In genomic region chr9:108347540-108348289, GRCm38 (mm10) we compare ENCODE assay signal across 8 mouse cellular contexts. TPM values are rescaled to one million over a fixed set of nuclear protein-coding genes. Genes with fewer than 3 reads are reported as not detected.
DNase-seq lines count a peak whose midpoint lies in the region; ATAC-seq and TF ChIP-seq lines count a peak whose summit lies in the region.

Usp4 (plus strand) TSS chr9:108347853.

- H3K9me3 ChIP-seq in CH12.LX (replicated peaks; ENCODE audit: low read length): peaks cover 7% of the 10 kb centered on the region
- no peaks in the 10 kb centered on the region for H3K9me3 ChIP-seq in forebrain, embryonic 11.5 days (ENCODE audit: control insufficient read depth, low read length)
- H3K9me3 ChIP-seq in heart, embryonic 15.5 days (replicated peaks): no peaks in the 10 kb centered on the region
- no peaks in the 10 kb centered on the region for H3K9me3 ChIP-seq in liver, embryonic 13.5 days (replicated peaks)
- no peaks in the 10 kb centered on the region for H3K9me3 ChIP-seq in stomach, embryonic 14.5 days (ENCODE audit: control insufficient read depth, low read depth, low read length)

- TF ChIP-seq CTCF in CH12.LX (conservative IDR thresholded peaks at IDR 0.05 in 1 of 2, IDR thresholded peaks at IDR 0.05 in 1 of 2; ENCODE audit: low read depth in 2 of 2, low read length in 2 of 2): no peak

- H3K27me3 ChIP-seq in CH12.LX (replicated peaks): no peaks in the 10 kb centered on the region
- H3K27me3 ChIP-seq in forebrain, embryonic 11.5 days (ENCODE audit: control insufficient read depth, insufficient read depth, low read length): no peaks in the 10 kb centered on the region
- H3K27me3 ChIP-seq in heart, embryonic 15.5 days: no peaks in the 10 kb centered on the region
- H3K27me3 ChIP-seq in liver, embryonic 13.5 days: no peaks in the 10 kb centered on the region
- H3K27me3 ChIP-seq in stomach, embryonic 14.5 days (ENCODE audit: control insufficient read depth, insufficient read depth, low read length): no peaks in the 10 kb centered on the region

- peaks cover 24% of the 10 kb centered on the region for H3K79me2 ChIP-seq in CH12.LX (replicated peaks; ENCODE audit: control insufficient read depth, extremely low read depth, insufficient read depth, poor library complexity, severe bottlenecking)

- TF ChIP-seq POLR2A in CH12.LX (IDR thresholded peaks at IDR 0.05; ENCODE audit: low read depth, low read length): peak; percentile 91

- H3K4me3 ChIP-seq in CH12.LX (replicated peaks in 1 of 3; ENCODE audit: low read depth in 2 of 3, low read length in 2 of 3, poor library complexity in 1 of 3): peak within 1 kb of the TSS; percentile 87 to 97 (median 92)
- H3K4me3 ChIP-seq in forebrain, embryonic 11.5 days (ENCODE audit: low read depth, low read length): peak within 1 kb of the TSS; percentile 60
- peak within 1 kb of the TSS; percentile 84 for H3K4me3 ChIP-seq in heart, embryonic 15.5 days
- H3K4me3 ChIP-seq in liver, embryonic 13.5 days (replicated peaks): peak within 1 kb of the TSS; percentile 90
- H3K4me3 ChIP-seq in stomach, embryonic 14.5 days (ENCODE audit: low read depth, low read length): peak within 1 kb of the TSS; percentile 68

- no peak for TF ChIP-seq EP300 in CH12.LX (IDR thresholded peaks at IDR 0.05; ENCODE audit: low read length)

- in situ Hi-C loops in CH12.LX (cut with MboI; ENCODE audit: low pct_ligation_motif_present, low pct_unique_long_range_greater_than_20kb, low sequenced_read_pairs): no loop called here

- dilution Hi-C loops in CH12.LX (cut with MboI; ENCODE audit: extremely low pct_ligation_motif_present, extremely low pct_unique_long_range_greater_than_20kb, low sequenced_read_pairs): no loop called here

- DNase-seq in CH12.LX (ENCODE audit: extremely low read depth): peak; percentile 75
- peak; percentile 70 for DNase-seq in c-Kit-positive CD71-positive TER-119-negative erythroid progenitor cells, embryonic 14.5 days (ENCODE audit: low read depth)
- DNase-seq in forebrain, embryonic 11.5 days (ENCODE audit: low spot score): peak; percentile 96
- peak; percentile 95 to 96 for DNase-seq in kidney, postnatal 25 days
- DNase-seq in liver, embryonic 13.5 days: peak; percentile 80
- peak; percentile 86 for DNase-seq in natural killer cell, adult 2 months (ENCODE audit: low spot score in 2 of 2)

- peaks cover 18 to 37% of the 10 kb centered on the region in 2 experiments for H3K36me3 ChIP-seq in CH12.LX (replicated peaks in 1 of 2; ENCODE audit: control insufficient read depth in 1 of 2, insufficient read depth in 1 of 2, low read length in 1 of 2)
- H3K36me3 ChIP-seq in forebrain, embryonic 11.5 days (ENCODE audit: control insufficient read depth, insufficient read depth, low read length): peaks cover 10% of the 10 kb centered on the region
- H3K36me3 ChIP-seq in heart, embryonic 15.5 days: peaks cover 20% of the 10 kb centered on the region
- H3K36me3 ChIP-seq in liver, embryonic 13.5 days: peaks cover 29% of the 10 kb centered on the region
- peaks cover 19% of the 10 kb centered on the region for H3K36me3 ChIP-seq in stomach, embryonic 14.5 days (ENCODE audit: control insufficient read depth, insufficient read depth, low read length)

- ATAC-seq in forebrain, embryonic 11.5 days (replicated peaks; ENCODE audit: low FRiP score): peak; percentile 95
- ATAC-seq in heart, embryonic 15.5 days (replicated peaks; ENCODE audit: insufficient number of reproducible peaks, insufficient read depth, low FRiP score, low read depth): peak; percentile 93
- peak; percentile 88 for ATAC-seq in liver, embryonic 13.5 days (ENCODE audit: low read depth)
- ATAC-seq in stomach, embryonic 14.5 days (ENCODE audit: insufficient number of reproducible peaks, insufficient read depth, low FRiP score, low read depth): peak; percentile 96

- H3K4me2 ChIP-seq in CH12.LX (ENCODE audit: insufficient read depth, low read depth, poor library complexity, severe bottlenecking): peak within 1 kb of the TSS; percentile 79
- peak within 1 kb of the TSS; percentile 77 for H3K4me2 ChIP-seq in forebrain, embryonic 11.5 days (ENCODE audit: low read depth, low read length, severe bottlenecking)
- peak within 1 kb of the TSS; percentile 70 for H3K4me2 ChIP-seq in heart, embryonic 15.5 days
- peak within 1 kb of the TSS; percentile 85 for H3K4me2 ChIP-seq in liver, embryonic 13.5 days
- peak within 1 kb of the TSS; percentile 65 for H3K4me2 ChIP-seq in stomach, embryonic 14.5 days (replicated peaks; ENCODE audit: low read depth, low read length)

- peak within 1 kb of the TSS; percentile 89 for H3K9ac ChIP-seq in CH12.LX (ENCODE audit: insufficient read depth, low read depth)
- peak within 1 kb of the TSS; percentile 90 for H3K9ac ChIP-seq in forebrain, embryonic 11.5 days (ENCODE audit: low read length)
- peak within 1 kb of the TSS; percentile 94 for H3K9ac ChIP-seq in heart, embryonic 15.5 days
- peak within 1 kb of the TSS; percentile 91 for H3K9ac ChIP-seq in liver, embryonic 13.5 days
- peak within 1 kb of the TSS; percentile 81 for H3K9ac ChIP-seq in stomach, embryonic 14.5 days (replicated peaks; ENCODE audit: low read depth, low read length)

- no peak for TF ChIP-seq RAD21 in CH12.LX (IDR thresholded peaks at IDR 0.05; ENCODE audit: low read depth, low read length)

- peak within 1 kb of the TSS; percentile 83 for H3K27ac ChIP-seq in CH12.LX (ENCODE audit: insufficient read depth, low read depth)
- peak within 1 kb of the TSS; percentile 94 for H3K27ac ChIP-seq in forebrain, embryonic 11.5 days (ENCODE audit: low read depth, low read length)
- peak within 1 kb of the TSS; percentile 97 for H3K27ac ChIP-seq in heart, embryonic 15.5 days
- peak within 1 kb of the TSS; percentile 99 for H3K27ac ChIP-seq in liver, embryonic 13.5 days
- H3K27ac ChIP-seq in stomach, embryonic 14.5 days (ENCODE audit: low read length): peak within 1 kb of the TSS; percentile 95

- WGBS in forebrain, embryonic 11.5 days: under 1% methylated on average over 74 of the region's 75 CpGs
- WGBS in heart, embryonic 15.5 days: under 1% methylated on average over 75 of the region's 75 CpGs
- whole genome bisulfite sequencing in liver, embryonic 13.5 days (ENCODE audit: insufficient replicate concordance): under 1% methylated on average over 75 of the region's 75 CpGs
- WGBS in stomach, embryonic 14.5 days: under 1% methylated on average over 74 of the region's 75 CpGs

- H3K4me1 ChIP-seq in CH12.LX (ENCODE audit: control insufficient read depth in 1 of 2, insufficient read depth in 2 of 2): peaks cover 3 to 24% of the 10 kb centered on the region in 2 experiments; a peak in 3 of 4 replicates
- peaks cover 9% of the 10 kb centered on the region for H3K4me1 ChIP-seq in forebrain, embryonic 11.5 days (replicated peaks; ENCODE audit: control insufficient read depth, insufficient read depth, low read length)
- H3K4me1 ChIP-seq in heart, embryonic 15.5 days (replicated peaks): peaks cover 21% of the 10 kb centered on the region
- peaks cover 66% of the 10 kb centered on the region for H3K4me1 ChIP-seq in liver, embryonic 13.5 days (replicated peaks)
- H3K4me1 ChIP-seq in stomach, embryonic 14.5 days (ENCODE audit: control insufficient read depth, insufficient read depth, low read length): peaks cover 9% of the 10 kb centered on the region

TF ChIP-seq in CH12.LX, 34 proteins besides CTCF, POLR2A, EP300 and RAD21 (continues in another document):
- TF ChIP-seq MEF2A (IDR thresholded peaks at IDR 0.05; ENCODE audit: borderline replicate concordance, low read depth, low read length) (no peak; the same call in 1 of the 2 replicates), MXI1 (IDR thresholded peaks at IDR 0.05; ENCODE audit: low read depth, low read length) (peak; percentile 77), USF2 (conservative IDR thresholded peaks at IDR 0.05; ENCODE audit: low read depth, low read length) (no peak), BHLHE40 (IDR thresholded peaks at IDR 0.05; ENCODE audit: low read depth, low read length) (peak; percentile 86), E2F4 (IDR thresholded peaks at IDR 0.05; ENCODE audit: insufficient replicate concordance, low read depth, low read length) (no peak), TBP (conservative IDR thresholded peaks at IDR 0.05; ENCODE audit: low read depth, low read length) (0 out of 2 replicates have a peak, but pooled peaks have one; percentile 27), HCFC1 (IDR thresholded peaks at IDR 0.05; ENCODE audit: low read depth, low read length) (peak; percentile 76), MAFK (IDR thresholded peaks at IDR 0.05; ENCODE audit: insufficient replicate concordance, low read length) (no peak), NRF1 (IDR thresholded peaks at IDR 0.05; ENCODE audit: low read depth, low read length) (peak; percentile 72), KAT2A (IDR thresholded peaks at IDR 0.05; ENCODE audit: insufficient replicate concordance, low read length) (no peak; the same call in 1 of the 2 replicates), CHD2 (IDR thresholded peaks at IDR 0.05; ENCODE audit: low read length) (no peak; the same call in 1 of the 2 replicates), JUND (conservative IDR thresholded peaks at IDR 0.05; ENCODE audit: low read depth, low read length) (no peak), ELF1 (IDR thresholded peaks at IDR 0.05; ENCODE audit: low read depth, low read length) (peak; percentile 91), TCF12 (IDR thresholded peaks at IDR 0.05; ENCODE audit: low read depth, low read length) (peak; percentile 77), PAX5 (IDR thresholded peaks at IDR 0.05; ENCODE audit: low read length) (no peak), NELFE (IDR thresholded peaks at IDR 0.05; ENCODE audit: low read depth, low read length) (peak; percentile 79), ZC3H11A (IDR thresholded peaks at IDR 0.05; ENCODE audit: low read depth, low read length) (no peak), ETS1 (conservative IDR thresholded peaks at IDR 0.05; ENCODE audit: low read depth, low read length) (no peak; the same call in 1 of the 2 replicates), GABPA (IDR thresholded peaks at IDR 0.05; ENCODE audit: insufficient replicate concordance, low read depth, low read length) (no peak), SMC3 (IDR thresholded peaks at IDR 0.05; ENCODE audit: low read depth, low read length) (no peak), MYC (IDR thresholded peaks at IDR 0.05; ENCODE audit: low read depth, low read length) (0 out of 2 replicates have a peak, but pooled peaks have one; percentile 21), MAZ (IDR thresholded peaks at IDR 0.05; ENCODE audit: low read depth, low read length) (no peak)

RNA-seq across cellular contexts. Expression of gene Usp4, which starts in this region (rescaled TPM):
- total RNA-seq in CH12.LX (2012; rRNA removed) (72.8 and 74.6 TPM in 2 replicates), CH12.LX (2014; rRNA removed) (50.6 and 52.1 TPM in 2 replicates)
- 86.3 and 93.5 TPM in 2 replicates for polyA plus RNA-seq in CH12.LX (2012; ENCODE audit: insufficient read length, low read depth)
- polyA plus RNA-seq in forebrain, embryonic 11.5 days (2014; fragmentation: Nextera tagmentation; extraction: Ambion mirVana): 131 and 138 TPM in 2 replicates
- 68.3 and 88.0 TPM in 2 replicates for polyA plus RNA-seq in heart, embryonic 15.5 days (2015; fragmentation: Nextera tagmentation; extraction: Ambion mirVana)
- 67.0 and 71.0 TPM in 2 replicates for polyA plus RNA-seq in liver, embryonic 13.5 days (2015; fragmentation: Nextera tagmentation; extraction: Ambion mirVana)
- 102 and 103 TPM in 2 replicates for polyA plus RNA-seq in stomach, embryonic 14.5 days (2014; fragmentation: Nextera tagmentation; extraction: Ambion mirVana)

Comparison
In these comparisons a context has a peak if more than half of its experiments do, and no peak if none do; other contexts are left out.
1. Peak in every context shown above with its lines: DNase-seq, ATAC-seq, H3K4me3 ChIP-seq and H3K27ac ChIP-seq.